Mouse (Mus musculus) heart, postnatal 0 days (tissue): ENCODE measurements around the gene Gpsm1.

Experiments
- CTCF ChIP-seq: IDR thresholded peaks from 2 replicates; pipeline ENCODE4 v1.5.1; 2016; ENCODE audit warnings: antibody characterized with exemption, control low read depth, low read depth
- EP300 ChIP-seq: IDR thresholded peaks from 2 replicates; pipeline ENCODE4 v1.6.1; 2016; ENCODE audit warnings: antibody characterized with exemption, low read depth

- TF ChIP-seq CTCF (peak; percentile 95), EP300 (0 out of 2 replicates have a peak, but pooled peaks have one; percentile 10)
Observed at GRCm38 (mm10) chr2:26325386-26326181, 10.3 kb downstream of the Gpsm1 start.
